Mouse (Mus musculus) adrenal gland, adult 8-10 months (tissue): ENCODE results near the gene Surf1. TPM values are rescaled to one million over a fixed set of nuclear protein-coding genes. Genes with fewer than 3 reads are reported as not detected.
"Not testable (repeated sequence)": the region's sequence is repeated elsewhere in the genome, so short reads cannot be mapped to it uniquely, and the experiment has no call there.

ENCODE experiments used
- DNase-seq: peaks from one replicate; pipeline ENCODE4 v3.0.0; 2022
- total RNA-seq, 4 experiments: library from RNA; stranded (reverse); gene quantifications; 2 replicates each; pipeline ENCODE4 v1.2.4; 2022

Gene Surf1
- total RNA-seq, 4 experiments from 2014 or later, result 128 to 137 (median 135) TPM

GRCm38 (mm10) chr2:26886170-26886569, 30.2 kb downstream of the Surf1 start:
- DNase-seq, result not testable (repeated sequence)

GRCm38 (mm10) chr2:26885541-26885940, 30.8 kb downstream of the Surf1 start:
- not testable (repeated sequence) for DNase-seq

GRCm38 (mm10) chr2:26878571-26878970, 37.8 kb downstream of the Surf1 start:
- no peak for DNase-seq

GRCm38 (mm10) chr2:26870666-26871065, 45.7 kb downstream of the Surf1 start:
- DNase-seq, result no peak

GRCm38 (mm10) chr2:26864879-26865278, 51.5 kb downstream of the Surf1 start, which contains the start of gene Abo:
Gene Abo, minus strand, starts transcription at chr2:26864979.
- no peak for DNase-seq

Other genes with a start within 250 kb of the Surf1 start
- gene Lcn4, start 245.2 kb downstream of the Surf1 start, total RNA-seq, result not detected
- gene Abo, start 51.6 kb downstream of the Surf1 start, total RNA-seq, result not detected
- gene Surf6, start 13.7 kb downstream of the Surf1 start, total RNA-seq, result 10 to 100 TPM; 26.0 to 32.8 (median 28.9) TPM
- gene Med22, start 5.9 kb downstream of the Surf1 start, total RNA-seq, result 10 to 100 TPM; 51.6 to 73.6 (median 62.4) TPM
- gene Rpl7a, start 5.8 kb downstream of the Surf1 start, total RNA-seq, result 100 to 1,000 TPM; 424 to 496 (median 462) TPM
- gene Surf2, start 163 bp downstream of the Surf1 start, total RNA-seq, result 10 to 100 TPM; 43.1 to 55.8 (median 52.2) TPM
- 100 to 1,000 TPM; 161 to 218 (median 182) TPM for gene Surf4, start 17.4 kb upstream of the Surf1 start, total RNA-seq
- gene Stkld1, start 17.5 kb upstream of the Surf1 start, total RNA-seq, result under 1 TPM in 2 of 4 experiments, not detected in 2; 0.75 to 0.77 TPM
- 10 to 100 TPM; 28.5 to 44.6 (median 37.5) TPM for gene Rexo4, start 47.9 kb upstream of the Surf1 start, total RNA-seq
- gene Adamts13, start 56.9 kb upstream of the Surf1 start, total RNA-seq, result not detected
- 10 to 100 TPM; 64.5 to 73.5 (median 66.9) TPM for gene Cacfd1, start 93.4 kb upstream of the Surf1 start, total RNA-seq
- gene Slc2a6, start 111.5 kb upstream of the Surf1 start, total RNA-seq, result 1 to 10 TPM in 2 of 4 experiments, under 1 TPM in 2; 0.87 to 1.2 (median 1.0) TPM
- under 1 TPM in 1 of 4 experiments, not detected in 3; 0.20 TPM for gene Mymk, start 155.6 kb upstream of the Surf1 start, total RNA-seq
- gene Adamtsl2, start 162.8 kb upstream of the Surf1 start, total RNA-seq, result 10 to 100 TPM; 14.3 to 24.8 (median 19.3) TPM
- gene Fam163b, start 226.0 kb upstream of the Surf1 start, total RNA-seq, result 1 to 10 TPM; 2.5 to 4.4 (median 3.5) TPM
- 100 to 1,000 TPM; 394 to 536 (median 504) TPM for gene Dbh, start 248.7 kb upstream of the Surf1 start, total RNA-seq